Mouse (Mus musculus) lung, adult 18-20 months (tissue): ENCODE measurements around the gene Cyp27a1.
A peak's percentile ranks its signal among the peaks of the same experiment; 100 is the strongest.

ENCODE experiments used
- DNase-seq, 2 experiments: peaks; one replicate each; pipeline ENCODE4 v3.0.0; 2022; ENCODE audit warnings: mixed read lengths in 2 of 2

Cyp27a1 gene

GRCm38 (mm10) chr1:74713099-74713858, at the start of gene Cyp27a1:
Gene Cyp27a1, plus strand, starts transcription at chr1:74713574.
- peak; percentile 73 to 74 for DNase-seq

- no peak for DNase-seq
Observed at GRCm38 (mm10) chr1:74665153-74665552, 48.2 kb upstream of the Cyp27a1 start.

- no peak for DNase-seq
Observed at GRCm38 (mm10) chr1:74668371-74668770, 45.0 kb upstream of the Cyp27a1 start.

GRCm38 (mm10) chr1:74672731-74673130, 40.6 kb upstream of the Cyp27a1 start:
- no peak for DNase-seq

- no peak for DNase-seq
Observed at GRCm38 (mm10) chr1:74676863-74677262, 36.5 kb upstream of the Cyp27a1 start.

- DNase-seq: no peak
Observed at GRCm38 (mm10) chr1:74677843-74678242, 35.5 kb upstream of the Cyp27a1 start.

GRCm38 (mm10) chr1:74687131-74687530, 26.2 kb upstream of the Cyp27a1 start:
- DNase-seq: no peak

- no peak for DNase-seq
Observed at GRCm38 (mm10) chr1:74693891-74694583, 19.3 kb upstream of the Cyp27a1 start.

GRCm38 (mm10) chr1:74695836-74696235, 17.5 kb upstream of the Cyp27a1 start:
- DNase-seq: no peak

GRCm38 (mm10) chr1:74697416-74697815, 16.0 kb upstream of the Cyp27a1 start:
- DNase-seq: peak; percentile 60 to 77

GRCm38 (mm10) chr1:74698353-74698752, 15.0 kb upstream of the Cyp27a1 start:
- DNase-seq: no peak

GRCm38 (mm10) chr1:74698791-74699190, 14.6 kb upstream of the Cyp27a1 start:
- DNase-seq: peak; percentile 33 to 34

- no peak for DNase-seq
Observed at GRCm38 (mm10) chr1:74702142-74702553, 11.2 kb upstream of the Cyp27a1 start.

- DNase-seq: no peak
Observed at GRCm38 (mm10) chr1:74704156-74704555, 9.2 kb upstream of the Cyp27a1 start.

- DNase-seq: no peak
Observed at GRCm38 (mm10) chr1:74705016-74705415, 8.4 kb upstream of the Cyp27a1 start.

GRCm38 (mm10) chr1:74709566-74709965, 3.8 kb upstream of the Cyp27a1 start:
- no peak for DNase-seq

- DNase-seq: no peak
Observed at GRCm38 (mm10) chr1:74712046-74712445, 1.3 kb upstream of the Cyp27a1 start.

- peak; percentile 17 to 48 for DNase-seq
Observed at GRCm38 (mm10) chr1:74712461-74713098, 794 bp upstream of the Cyp27a1 start.

GRCm38 (mm10) chr1:74713859-74714730, 721 bp downstream of the Cyp27a1 start:
- DNase-seq: no peak

GRCm38 (mm10) chr1:74714967-74715366, 1.6 kb downstream of the Cyp27a1 start:
- DNase-seq: no peak

GRCm38 (mm10) chr1:74715468-74715867, 2.1 kb downstream of the Cyp27a1 start:
- DNase-seq: no peak

GRCm38 (mm10) chr1:74715886-74716285, 2.5 kb downstream of the Cyp27a1 start:
- DNase-seq: no peak

- no peak for DNase-seq
Observed at GRCm38 (mm10) chr1:74718113-74718512, 4.7 kb downstream of the Cyp27a1 start.
